Mouse (Mus musculus) lung, postnatal 36 days (tissue): Measurements from ENCODE around the gene Sdk2.

Experiments used
- DNase-seq: peaks from one replicate; pipeline ENCODE4 v3.0.0; 2022; ENCODE audit warnings: mixed read lengths

The Sdk2 gene

DNA sequence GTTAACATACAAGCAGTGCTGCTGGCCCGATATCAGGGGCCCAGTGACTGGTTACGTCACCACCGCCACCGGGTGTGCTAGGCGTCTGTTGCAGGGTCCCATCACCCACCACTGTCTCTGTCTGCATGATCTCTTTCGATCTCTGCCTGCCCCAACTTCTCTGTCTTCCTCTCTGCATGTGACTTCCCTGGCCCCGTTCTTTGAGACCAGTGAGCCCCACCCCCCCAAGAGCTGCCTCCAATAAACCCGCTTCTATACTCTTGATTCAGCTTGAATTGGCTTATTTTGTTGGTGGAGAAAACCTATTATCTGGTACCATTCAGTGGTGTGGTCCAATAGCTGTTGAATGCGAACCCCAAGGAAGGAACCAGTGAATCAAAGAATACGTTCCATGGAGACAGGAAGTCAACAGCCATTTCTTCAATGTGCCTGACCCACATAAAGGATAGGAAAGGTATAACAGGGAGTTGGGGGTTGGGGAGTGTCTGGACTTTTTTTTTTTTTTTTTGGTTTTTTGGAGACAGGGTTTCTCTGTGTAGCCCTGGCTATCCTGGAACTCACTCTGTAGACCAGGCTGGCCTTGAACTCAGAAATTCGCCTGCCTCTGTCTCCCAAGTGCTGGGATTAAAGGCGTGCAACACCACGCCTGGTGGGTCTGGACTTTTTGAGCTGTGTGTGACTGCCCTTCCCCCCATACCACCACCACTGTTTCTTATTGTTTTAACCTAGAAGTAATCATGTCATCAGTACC, 279.2 kb downstream of the Sdk2 start:
- DNase-seq: no peak

DNA sequence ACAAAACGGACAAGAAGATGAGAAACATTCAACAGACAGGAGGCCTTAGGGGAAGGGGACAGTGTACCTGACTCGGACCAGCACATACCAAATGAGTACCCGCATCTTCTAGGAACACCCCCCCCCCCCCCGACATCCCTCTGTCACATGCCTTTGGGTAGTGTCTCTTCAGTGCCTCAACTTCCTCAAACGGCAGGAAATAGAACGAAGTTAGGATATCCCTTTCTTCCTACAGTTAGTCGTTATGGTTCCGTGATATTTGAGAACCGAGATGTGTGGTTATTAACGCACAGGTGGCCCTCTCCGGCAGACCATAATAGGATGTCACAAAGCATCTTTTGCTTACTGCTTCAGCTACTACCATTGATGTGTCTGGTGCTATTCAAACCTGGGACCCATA, 279.8 kb downstream of the Sdk2 start:
- DNase-seq: no peak

DNA sequence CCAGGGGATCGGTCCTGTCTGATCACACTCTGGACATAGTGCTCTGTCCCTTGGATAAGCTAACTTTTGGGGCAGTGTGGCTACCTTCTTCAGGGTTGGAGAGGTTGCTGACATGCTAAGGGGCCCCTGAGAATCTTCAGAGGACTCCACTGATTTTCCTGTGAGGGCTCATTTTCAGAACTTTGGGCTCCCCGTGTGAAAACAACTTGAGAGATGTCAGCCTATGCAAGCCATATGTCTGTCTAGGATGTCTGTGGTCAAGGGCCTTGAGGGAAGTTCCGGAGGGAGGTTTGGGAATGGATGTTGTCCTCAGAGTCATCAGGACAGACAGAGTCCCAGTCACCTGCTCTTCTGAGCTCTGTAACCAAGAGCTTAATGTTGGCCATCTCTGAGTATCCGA, 280.5 kb downstream of the Sdk2 start:
- DNase-seq: no peak

DNA sequence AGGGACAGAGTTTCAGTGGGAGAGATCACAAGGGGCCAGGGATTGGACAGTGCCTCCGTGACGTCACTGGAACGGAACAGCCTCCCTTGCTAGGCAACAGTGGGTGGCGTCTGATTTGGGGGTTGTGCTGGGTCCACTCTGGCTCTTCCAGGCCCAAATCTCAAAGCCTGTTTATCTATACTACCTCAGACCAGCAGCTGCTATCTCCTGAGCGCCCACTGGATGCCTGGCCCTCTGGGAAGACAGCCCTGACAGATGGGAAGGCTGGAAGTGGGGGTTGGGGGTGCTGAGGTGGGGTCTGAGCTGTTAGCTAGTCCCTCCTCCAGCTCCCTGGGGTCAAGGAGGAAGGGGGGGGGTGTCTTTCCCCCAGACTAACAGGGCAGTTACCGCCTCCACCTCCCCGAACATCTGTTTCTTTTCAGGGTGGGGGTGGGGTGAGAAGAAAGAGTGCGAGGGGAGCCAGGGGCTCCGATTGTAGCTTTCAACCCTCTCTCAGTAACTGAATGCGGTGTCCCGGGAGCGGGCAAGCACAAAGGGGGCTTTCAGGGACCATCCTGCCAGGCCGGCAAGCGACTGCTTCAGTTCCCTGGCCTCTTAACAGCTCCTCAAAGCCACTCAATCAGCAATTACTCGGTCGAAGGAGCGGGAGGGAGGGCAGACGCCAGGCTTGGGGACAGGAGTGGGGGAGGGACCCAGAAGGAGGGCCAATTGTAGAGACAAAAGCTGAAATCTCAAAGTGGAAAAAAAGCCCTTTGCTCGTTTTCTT, 281.3 kb downstream of the Sdk2 start:
- peak; percentile 75 for DNase-seq

DNA sequence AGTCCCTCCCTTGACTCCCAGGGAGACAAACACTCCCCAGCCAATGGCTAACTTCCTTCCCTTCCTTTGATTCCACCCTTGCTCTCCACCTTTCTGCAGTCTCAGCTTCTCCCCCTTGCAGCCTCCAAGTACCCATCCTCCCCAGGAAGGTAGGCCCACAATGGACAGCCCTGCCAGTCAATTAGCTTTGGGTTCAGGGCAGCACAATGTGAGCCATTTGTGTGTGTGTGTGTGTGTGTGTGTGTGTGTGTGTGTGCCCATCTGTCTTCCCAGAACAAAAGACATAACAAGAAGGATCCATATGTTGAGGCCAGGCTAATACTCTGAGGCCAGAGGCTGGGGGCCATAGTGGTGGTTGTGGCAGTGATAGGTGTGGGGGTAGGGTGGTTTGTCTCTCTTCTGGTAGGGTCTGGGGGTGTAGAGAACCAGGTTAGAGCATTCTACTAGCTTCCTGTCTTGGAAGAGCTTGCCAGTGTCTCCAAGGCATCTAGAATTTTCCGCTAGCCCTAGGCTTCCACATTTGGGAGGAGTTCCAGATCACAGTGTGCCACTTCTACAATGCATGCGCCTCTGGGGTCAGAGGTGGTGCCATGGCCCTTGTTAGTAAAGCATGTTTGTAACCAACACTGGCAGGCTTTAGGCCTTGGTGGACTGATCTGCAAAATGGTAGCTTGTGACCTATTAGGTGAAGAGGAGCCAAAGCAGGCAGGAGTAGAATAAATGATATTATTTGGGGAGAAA, 282.0 kb downstream of the Sdk2 start:
- DNase-seq: no peak

DNA sequence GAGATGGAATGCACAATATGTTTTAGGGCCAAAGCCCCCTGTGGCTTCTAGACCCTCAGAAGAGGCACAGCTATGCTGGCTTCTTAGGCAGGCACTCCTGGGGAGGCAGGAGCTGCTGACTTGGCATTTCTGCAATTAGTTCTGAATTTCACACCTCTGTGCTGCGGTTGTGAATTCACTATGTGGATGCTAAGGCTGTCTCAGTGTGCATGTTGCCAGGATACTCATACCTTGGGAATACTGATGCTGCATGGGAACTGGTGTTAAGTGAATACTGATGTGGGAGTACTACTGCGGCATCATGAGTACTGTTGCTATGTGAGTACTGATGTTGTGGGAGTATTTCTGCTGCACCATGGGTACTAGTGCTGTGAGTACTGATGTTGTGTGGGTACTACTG, 284.4 kb downstream of the Sdk2 start:
- DNase-seq: no peak

DNA sequence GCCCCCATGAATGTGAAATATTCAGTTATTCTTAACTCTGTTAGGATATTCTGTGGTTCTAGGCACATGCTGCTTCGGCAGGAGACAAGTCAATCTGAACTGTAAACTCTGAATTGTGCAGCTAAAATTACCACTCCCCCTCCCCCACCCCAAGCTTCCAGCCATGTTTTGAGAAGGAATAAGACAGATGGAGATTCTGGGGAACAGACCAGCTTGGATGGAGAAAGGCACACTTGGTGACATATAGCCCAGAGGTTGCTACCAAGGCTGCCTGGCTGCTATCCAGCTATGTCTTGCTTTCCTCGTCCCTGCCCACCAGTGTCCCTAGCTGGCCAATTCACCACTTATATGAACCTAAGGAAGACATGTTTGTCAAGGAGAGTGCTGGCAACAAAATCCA, 284.8 kb downstream of the Sdk2 start:
- DNase-seq: no peak

DNA sequence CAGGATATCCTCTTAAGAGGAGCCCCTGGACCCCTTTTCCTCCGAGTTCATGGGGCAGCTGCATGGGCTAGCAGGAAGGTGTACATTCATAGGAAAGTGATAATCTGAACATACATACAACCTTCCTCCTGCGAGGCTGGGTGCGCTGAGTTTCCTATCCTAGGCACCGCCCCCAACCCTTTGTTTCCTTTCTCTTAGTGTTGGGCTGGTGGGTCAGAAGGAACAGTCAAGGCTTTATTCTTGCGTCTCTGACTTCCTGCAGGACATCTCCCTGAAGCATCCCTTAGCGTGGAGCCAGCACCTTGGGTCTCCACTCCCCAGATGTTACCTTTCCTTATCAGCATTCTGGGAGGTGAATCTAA, 287.2 kb downstream of the Sdk2 start:
- DNase-seq: no peak

DNA sequence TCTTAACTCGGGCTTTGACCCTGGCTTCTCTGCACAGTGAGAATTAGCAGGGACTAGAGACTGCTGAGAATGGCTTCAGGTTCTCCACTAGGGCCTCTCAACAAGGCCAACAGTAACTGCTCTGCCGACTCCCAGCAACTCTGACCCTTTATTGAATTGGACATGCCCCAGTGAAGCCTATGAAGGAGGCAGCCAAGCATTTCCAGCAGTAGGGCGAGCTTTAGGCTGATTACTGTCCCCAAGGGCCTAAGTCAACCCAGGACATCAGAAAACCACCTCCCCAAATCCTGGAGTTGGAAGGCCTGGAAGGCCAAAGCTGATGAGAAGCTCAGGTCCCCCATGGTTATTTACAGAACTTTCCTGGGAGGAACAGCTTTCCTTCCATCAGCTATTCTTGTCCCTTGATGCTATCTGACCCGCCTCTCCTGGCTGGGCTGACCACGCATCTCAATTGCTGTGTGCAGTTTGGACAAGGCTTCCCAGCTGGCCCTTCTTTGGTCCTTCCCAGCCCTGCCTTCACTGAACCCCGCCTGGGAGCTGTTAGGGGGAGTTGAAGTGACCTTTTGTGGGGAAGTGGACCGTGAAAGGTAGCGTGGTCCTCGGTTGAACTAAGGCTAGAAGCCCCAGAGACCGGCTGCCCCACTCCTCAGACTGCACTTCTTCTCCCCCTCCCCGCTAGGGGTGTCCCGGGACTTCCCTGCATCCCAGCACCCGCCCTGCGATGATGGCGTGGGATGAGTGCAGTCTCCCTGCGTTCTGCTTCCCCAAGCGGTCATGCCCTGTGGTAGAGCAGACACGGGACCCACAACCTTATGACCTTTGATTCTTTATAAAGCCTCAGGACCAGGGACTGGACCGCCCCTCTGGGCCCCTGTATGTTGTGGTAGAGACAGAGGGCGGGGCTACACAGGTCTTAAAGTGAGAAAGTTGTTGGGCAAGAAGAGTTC, 287.8 kb downstream of the Sdk2 start:
- peak; percentile 56 for DNase-seq

DNA sequence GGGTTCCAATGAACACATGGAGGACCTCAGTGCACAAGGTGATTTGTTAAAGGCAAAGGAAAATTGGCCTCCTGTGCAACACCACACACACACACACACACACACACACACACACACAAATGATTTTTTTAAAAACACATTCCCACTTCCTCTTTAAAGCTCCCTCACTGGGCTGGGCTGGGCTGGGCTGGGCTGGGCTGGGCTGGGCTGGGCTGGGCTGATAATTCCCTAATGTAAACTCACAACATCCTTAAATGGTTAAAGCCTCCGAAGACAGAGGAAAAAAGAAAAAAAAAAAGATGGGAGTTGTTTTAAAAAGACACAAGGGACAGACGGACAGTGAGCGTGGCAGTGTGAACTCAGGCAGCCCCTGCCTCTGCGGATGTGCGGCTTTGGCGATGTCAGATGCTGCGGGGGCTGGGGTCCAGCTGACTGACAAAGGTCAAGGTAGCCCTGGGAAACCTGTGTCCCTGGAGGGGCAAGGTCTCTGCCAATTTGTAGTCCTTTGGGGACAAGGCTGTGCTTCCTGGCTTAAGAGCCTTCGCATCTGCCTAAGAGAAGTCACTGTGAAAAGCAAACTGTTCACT, 288.9 kb downstream of the Sdk2 start:
- DNase-seq: no peak

DNA sequence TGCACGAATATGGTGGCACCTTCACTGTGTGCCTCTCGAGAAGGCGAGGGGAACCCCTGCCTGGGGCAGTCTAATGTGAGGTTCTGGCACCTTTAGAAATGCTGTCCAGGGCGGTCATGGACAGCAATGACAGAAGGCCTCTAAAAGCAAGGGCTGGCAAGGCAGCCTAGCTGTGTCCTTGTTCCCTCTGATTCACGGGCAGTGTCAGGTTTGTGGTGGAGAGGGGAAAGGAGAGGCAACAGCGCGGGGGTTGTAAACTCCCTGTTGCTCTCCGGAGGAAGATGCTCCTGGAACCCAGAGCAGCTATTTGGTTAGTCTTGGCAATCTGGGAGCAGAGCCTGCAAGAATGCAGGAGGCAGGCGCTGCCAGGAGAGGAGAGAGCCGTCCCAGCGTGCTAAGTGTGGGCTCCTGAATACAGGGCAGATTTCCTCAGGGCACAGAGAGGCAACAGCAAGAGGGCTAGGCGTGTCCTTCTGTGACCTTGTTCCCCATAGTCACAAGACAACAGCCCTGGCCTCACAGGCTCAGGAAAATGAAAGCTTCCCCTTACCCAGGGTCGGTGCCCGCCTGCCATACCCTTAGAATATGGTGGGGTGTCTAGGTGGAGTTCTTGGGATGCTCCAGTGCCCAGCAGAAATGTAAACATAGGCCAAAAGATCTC, 289.9 kb downstream of the Sdk2 start:
- DNase-seq: no peak

DNA sequence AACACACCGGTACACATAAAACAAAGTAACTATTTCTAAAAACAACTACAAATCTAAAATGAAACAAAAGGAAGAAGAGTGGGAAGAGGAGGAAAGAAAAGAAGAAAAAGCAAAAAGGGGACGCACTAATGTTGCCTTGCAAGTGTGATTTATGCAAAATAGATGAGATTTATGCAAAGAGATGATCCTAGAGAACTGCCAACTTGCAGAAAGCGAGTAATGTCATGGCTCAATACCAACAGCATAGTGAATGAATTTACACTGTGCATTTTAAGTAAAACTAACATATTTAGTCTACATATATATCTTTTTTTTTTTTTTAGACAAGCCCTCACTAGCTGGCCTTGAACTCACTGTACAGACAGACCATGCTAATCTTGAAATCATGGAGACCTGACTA, 292.1 kb downstream of the Sdk2 start:
- DNase-seq: no peak

DNA sequence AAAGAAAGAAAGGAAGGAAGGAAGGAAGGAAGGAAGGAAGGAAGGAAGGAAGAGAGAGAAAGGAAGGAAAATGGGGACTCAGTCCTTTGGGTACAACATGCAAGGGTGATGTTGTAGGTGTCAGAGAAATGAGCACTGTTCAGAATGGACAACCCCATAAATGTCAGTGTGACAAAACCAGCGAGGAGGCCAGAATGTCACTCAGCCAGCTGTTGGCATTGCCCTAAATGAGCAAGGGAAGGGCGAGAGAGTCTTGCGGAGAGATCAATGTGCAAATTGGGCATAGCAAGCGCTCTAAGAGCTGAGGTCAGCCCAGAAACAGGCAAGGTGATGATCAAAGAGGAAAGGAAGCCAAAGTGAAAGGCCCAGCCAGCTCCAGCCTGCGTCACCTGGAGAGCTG, 293.7 kb downstream of the Sdk2 start:
- DNase-seq: no peak

DNA sequence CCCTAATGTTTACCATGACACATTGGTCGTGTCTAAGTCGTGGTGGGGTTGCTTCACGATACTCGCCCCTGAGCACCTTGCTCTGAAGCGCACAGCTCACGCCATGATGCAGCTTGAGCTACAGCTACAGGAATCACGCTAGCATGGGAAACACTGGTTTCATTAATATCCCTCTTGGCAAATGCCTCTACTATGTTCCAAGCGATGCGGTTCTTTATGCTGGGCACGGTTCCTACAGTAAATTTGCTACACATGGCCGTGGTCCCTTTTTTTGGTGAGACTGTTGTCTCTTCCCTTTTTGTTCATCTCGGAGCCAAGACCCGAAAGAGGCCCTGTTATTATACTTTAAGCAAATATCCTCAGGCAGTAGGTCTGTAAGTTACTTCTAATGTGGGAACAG, 295.7 kb downstream of the Sdk2 start:
- no peak for DNase-seq

DNA sequence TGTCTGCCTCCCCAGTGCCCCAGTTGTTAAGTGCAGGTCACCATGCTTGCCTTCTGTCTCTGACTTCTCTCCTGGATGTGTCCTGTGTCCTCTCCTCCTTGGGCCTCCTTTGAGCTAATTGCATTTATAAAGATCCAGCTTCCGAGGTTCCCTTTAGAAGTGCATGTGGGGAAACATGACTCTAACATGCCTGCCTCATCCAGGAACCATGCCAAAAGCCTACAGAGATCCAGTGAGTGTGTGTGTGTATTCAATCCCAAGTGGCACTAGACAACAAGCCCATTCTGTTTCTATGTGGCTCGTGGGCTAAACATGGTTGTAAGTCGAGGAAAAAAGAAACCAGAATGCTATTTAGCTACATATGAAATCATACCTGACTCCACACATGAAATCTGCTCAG, 298.5 kb downstream of the Sdk2 start:
- no peak for DNase-seq

DNA sequence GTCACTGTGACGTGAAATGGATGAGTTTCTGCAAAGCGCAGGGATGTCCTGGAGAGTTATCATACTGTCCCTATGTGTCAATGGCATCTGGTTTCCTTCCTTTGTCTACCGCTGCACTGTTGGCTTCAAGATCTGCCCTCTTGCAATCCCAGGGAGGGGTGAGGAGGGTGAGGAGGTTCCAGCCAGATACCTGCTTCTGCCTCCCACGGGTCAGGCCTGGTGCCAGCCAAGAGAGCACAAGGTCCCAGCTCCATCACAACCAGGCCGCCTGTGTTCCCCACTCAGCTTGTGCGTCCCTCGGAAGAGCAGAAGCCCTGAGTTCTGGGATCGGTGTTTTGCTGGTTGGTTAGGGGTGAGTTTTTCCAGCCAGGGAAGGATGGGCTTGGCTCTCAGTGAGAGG, 299.6 kb downstream of the Sdk2 start:
- no peak for DNase-seq

DNA sequence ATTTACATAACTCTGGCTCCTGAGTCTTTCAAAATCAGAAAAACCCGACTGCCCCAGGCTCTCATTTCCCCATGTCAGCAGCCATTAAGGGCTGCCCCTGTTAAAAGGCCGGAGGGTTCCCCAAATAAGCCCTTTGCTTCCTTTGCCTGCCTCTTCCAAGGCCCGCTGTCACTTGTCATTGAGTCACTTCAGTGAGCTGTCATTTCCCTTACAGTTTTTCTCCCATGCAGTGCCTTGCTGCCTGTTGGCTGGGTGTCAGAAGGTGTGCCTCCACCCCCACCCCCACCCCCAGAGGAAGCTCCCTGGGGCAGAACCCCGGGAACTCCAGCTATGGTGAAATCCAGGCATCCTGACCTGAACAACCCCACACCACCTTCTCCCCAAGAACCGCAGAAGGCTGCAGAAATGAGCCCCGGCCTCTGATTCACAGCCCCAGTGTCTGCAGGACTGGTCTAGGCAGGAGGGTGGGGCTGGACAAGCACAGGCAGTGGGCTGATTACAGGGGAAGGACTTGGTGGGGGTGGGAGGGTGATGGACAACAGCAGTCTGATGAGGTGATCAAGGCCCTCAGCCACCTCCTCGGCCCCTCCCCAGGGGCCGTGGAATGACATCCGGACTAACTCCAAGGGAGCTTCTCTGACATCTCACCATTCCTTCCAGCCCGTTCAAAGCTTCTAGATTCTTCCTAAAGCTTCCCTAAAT, 300.4 kb downstream of the Sdk2 start:
- peak; percentile 49 for DNase-seq

DNA sequence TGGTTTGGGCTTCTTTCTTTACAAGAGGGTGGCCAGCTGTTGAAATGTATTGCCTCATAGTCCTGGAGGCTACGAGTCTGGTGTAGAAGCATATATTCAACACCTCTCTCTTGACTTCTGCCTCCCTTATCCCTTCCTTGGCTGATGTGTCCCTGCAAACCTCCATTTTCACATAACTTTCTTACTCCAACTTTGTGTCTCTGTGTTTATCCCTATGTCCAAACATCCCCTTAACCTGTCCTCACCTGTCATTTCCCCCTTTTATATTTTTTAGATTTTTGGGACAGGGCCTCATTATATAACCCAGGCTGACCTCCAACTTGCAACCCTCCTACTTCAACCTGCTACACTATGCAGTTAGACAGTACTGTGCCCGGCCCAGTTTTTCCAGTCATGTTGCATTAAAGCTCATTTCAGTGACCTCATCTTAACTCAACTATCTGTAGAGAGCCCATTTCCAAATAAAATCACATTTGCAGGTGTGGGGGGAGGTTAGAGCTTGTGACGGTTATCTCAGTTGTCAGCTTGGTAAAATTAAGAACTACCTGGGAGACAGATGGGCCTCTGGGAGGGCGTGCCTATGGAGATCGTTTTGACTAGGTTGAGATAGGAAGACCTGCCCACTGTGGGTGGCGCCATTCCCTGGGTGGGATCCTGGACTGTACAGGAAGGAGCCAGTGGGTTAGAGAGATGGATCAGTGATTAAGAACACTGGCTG, 302.6 kb downstream of the Sdk2 start:
- DNase-seq: no peak

DNA sequence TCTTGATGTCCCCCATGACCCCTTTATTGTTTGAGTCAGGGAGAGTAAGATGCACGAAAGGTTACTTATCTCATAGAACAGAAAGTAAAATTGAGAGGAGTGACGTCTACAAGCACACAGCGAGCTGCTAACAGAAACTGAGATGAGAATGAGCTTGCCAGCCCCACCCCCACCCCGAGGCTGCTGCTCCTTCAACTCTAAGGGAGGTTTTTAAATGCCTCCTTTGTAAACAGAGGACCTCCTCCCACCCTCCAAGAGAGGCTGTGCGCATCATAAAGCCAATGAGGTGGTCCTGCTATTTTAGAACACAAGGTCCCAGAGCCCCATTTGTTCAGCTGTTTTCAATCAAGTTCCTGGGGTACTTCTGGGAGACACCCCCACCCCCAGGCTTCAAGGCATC, 303.4 kb downstream of the Sdk2 start:
- DNase-seq: no peak

DNA sequence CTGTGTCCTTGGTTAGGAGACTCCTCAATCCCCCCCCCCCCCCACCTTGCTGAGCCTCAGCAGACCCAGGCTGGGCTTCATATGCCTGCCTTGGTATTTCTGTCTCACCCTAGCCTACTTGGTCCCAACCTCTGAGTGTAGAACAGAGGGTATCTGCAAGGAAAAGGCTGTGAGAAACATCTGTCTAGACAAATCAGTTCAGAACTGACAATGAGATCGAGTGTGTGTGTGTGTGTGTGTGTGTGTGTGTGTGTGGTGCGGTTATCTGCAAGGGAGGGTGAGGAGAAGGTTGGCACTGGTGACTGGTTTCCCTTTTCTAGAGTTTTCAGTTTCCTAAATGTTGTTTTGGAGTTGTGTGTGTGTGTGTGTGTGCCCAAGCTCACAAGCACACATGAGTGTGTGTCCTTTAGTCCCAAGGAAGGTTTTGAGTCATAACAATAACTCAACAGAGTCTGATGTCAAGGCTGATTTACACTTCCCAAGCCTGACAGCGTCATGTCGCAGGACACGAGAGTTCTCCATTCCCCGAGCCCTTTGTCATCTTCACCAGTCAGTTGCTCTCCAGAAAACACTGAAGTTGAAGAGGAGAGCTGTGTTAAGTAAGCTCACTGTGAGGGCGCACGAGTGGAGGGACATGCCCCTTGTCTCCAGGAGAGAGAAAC, 304.6 kb downstream of the Sdk2 start:
- DNase-seq: no peak
